Mouse (Mus musculus): ENCODE results near the gene Timm13. TPM values are rescaled to one million over a fixed set of nuclear protein-coding genes. Genes with fewer than 3 reads are reported as not detected.
A peak's percentile ranks its signal among the peaks of the same experiment; 100 is the strongest.

Timm13 gene
- polyA plus RNA-seq, 1 experiment from 2014 or later: 309 TPM

DNA sequence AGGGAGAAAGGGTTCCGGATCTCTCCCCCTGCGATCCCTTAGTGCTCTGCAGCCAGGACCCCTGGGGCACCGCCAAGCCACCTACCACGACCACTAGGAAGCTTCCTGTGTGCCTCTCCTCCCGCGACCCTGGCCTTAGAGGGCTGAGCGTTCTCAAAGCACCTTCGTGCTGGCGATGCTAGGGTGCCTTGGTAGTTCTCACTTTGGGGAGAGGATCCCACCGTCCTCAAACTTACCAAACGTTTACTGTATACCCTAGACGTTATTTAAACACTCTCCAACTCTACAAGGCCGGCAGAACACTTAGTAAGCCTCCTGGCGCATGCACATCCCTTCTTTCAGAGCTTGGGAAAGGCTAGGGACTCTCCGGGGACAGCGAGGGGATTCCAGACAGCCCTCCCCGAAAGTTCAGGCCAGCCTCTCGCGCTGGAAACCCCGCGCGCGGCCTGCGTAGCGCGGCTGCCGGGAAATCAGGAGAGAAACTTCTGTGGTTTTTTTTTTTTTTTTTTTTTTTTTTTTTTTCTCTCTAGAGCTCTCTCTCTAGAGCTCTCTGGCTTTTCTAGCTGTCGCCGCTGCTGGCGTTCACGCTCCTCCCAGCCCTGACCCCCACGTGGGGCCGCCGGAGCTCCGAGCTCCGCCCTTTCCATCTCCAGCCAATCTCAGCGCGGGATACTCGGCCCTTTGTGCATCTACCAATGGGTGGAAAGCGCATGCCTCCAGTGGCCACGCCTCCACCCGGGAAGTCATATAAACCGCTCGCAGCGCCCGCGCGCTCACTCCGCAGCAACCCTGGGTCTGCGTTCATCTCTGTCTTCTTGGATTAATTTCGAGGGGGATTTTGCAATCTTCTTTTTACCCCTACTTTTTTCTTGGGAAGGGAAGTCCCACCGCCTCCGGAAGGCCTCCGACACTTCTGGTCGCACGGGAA, 28.8 kb upstream of the Timm13 start, which contains the start of gene Gadd45b:
Gene Gadd45b (plus strand): TSS at position 775 of the 928 bp plus-strand sequence.
- peak; percentile 91 for ATAC-seq (ENCODE audit: insufficient read depth, low FRiP score)
- H3K27ac ChIP-seq (ENCODE audit: low read length): peak within 1 kb of the TSS; percentile 91
- peak within 1 kb of the TSS; percentile 86 for H3K9ac ChIP-seq (ENCODE audit: low read length)
- WGBS: under 1% methylated on average over 56 of the region's 56 CpGs
- H3K9me3 ChIP-seq (replicated peaks; ENCODE audit: control insufficient read depth, low read length): no peaks in the 10 kb centered on the region
- no peaks in the 10 kb centered on the region for H3K36me3 ChIP-seq (ENCODE audit: control insufficient read depth, insufficient read depth, low read length)
- peaks cover 39% of the 10 kb centered on the region for H3K4me1 ChIP-seq (ENCODE audit: control insufficient read depth, insufficient read depth, low read length)
- H3K4me2 ChIP-seq (ENCODE audit: low read depth, low read length): peak within 1 kb of the TSS; percentile 88
- peak within 1 kb of the TSS; percentile 73 for H3K4me3 ChIP-seq (replicated peaks; ENCODE audit: low read length)
- H3K27me3 ChIP-seq (ENCODE audit: control insufficient read depth, insufficient read depth, low read length): peaks cover 3% of the 10 kb centered on the region; the same call in 1 of the 2 replicates

DNA sequence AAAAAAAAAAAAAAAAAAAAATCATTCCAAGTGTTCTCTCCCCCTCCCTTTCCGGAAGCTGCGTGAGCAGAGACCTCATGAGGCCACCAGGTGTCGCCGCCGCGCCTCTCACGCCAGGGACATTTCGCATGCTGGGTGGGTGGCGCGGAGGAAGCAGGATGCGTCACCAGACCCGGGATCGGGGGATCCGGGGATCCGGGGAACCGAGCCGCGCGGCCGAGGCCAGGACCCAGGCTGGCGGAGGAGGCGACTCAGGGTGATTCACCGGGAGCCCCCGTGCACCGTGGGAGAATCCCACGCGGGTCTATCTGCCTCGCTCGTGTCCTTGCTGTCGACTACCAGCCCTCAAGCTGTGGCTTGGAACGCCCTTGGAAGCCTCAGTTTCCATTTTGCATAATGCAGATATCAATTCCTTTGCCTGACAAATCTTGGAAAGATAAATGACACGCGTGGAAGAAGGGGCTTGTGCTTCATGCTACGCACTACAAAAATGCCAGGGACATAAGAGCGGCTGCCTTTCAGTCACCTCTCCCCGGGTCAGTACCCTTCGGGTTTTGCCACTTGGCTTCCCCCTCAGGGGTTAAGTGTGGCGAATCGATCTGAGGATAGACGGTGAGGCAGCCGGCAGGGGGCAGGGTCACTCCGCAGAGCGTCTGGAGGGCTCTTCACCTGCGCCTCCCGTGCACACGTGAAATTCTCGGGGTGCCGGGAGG, 28.0 kb upstream of the Timm13 start:
- Histone ChIP-seq H3K9ac (ENCODE audit: low read length) (peak overlapping the region; percentile 83), H3K9me3 (replicated peaks; ENCODE audit: control insufficient read depth, low read length) (no peaks in the 10 kb centered on the region), H3K4me1 (ENCODE audit: control insufficient read depth, insufficient read depth, low read length) (peaks cover 32% of the 10 kb centered on the region), H3K27ac (ENCODE audit: low read length) (peak overlapping the region; percentile 91), H3K4me2 (ENCODE audit: low read depth, low read length) (peak overlapping the region; percentile 88), H3K27me3 (ENCODE audit: control insufficient read depth, insufficient read depth, low read length) (peaks cover 3% of the 10 kb centered on the region; the same call in 1 of the 2 replicates), H3K36me3 (ENCODE audit: control insufficient read depth, insufficient read depth, low read length) (no peaks in the 10 kb centered on the region), H3K4me3 (replicated peaks; ENCODE audit: low read length) (peak overlapping the region; percentile 69)
- peak; percentile 48 for ATAC-seq (ENCODE audit: insufficient read depth, low FRiP score)
- WGBS: under 1% methylated on average over 48 of the region's 48 CpGs

DNA sequence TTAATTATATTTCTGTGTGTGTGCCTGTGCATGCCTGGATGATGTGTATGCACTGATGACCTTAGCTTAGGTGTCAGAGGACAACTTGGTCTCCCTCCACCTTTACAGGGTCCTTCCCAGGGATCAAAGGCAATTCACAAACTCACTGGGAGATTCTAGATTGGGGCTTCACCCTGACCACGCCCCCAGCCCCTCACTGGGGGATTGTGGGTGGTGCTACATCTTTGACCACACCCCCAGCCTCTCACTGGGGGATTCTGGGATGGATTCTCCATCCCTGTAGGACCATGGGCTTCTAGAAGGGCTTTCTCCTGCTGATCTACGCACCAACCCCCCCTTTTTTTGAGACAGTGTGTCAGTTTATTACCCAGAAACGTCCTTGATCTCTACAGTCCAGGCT, 24.7 kb upstream of the Timm13 start:
- WGBS: 43% methylated on average over 3 of the region's 3 CpGs

DNA sequence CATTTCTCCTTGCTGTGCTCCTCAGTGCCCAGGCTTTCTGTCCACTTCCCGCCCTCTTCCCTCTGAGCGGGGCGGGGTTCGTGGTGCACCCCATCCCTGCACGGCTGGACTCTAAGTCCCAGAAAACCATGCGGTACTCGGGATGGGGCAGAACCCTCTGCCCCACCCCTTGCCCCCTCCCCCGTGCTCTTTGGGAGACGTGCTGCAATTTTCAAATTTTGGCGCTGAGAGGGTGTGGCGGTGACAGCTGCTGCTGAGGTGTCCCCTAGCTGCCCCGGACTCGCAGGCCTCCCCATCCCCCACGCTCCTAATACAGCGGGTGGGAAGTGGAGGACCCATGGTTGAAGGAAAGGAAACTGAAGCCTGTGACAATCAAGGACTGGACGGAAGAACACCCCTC, 21.2 kb upstream of the Timm13 start:
- H3K4me3 ChIP-seq (replicated peaks; ENCODE audit: low read length): peak overlapping the region; percentile 33
- peak overlapping the region; percentile 64 for H3K9ac ChIP-seq (ENCODE audit: low read length)
- no peaks in the 10 kb centered on the region for H3K36me3 ChIP-seq (ENCODE audit: control insufficient read depth, insufficient read depth, low read length)
- H3K27me3 ChIP-seq (ENCODE audit: control insufficient read depth, insufficient read depth, low read length): no peaks in the 10 kb centered on the region
- H3K27ac ChIP-seq (ENCODE audit: low read length): peak overlapping the region; percentile 14
- peak; percentile 50; the same call in 1 of the 2 replicates for ATAC-seq (ENCODE audit: insufficient read depth, low FRiP score)
- 5% methylated on average over 16 of the region's 16 CpGs for WGBS
- H3K4me1 ChIP-seq (ENCODE audit: control insufficient read depth, insufficient read depth, low read length): peaks cover 12% of the 10 kb centered on the region
- H3K4me2 ChIP-seq (ENCODE audit: low read depth, low read length): peak overlapping the region; percentile 55
- H3K9me3 ChIP-seq (replicated peaks; ENCODE audit: control insufficient read depth, low read length): no peaks in the 10 kb centered on the region

More for the DNA sequence above, 24.7 kb upstream of the Timm13 start:
- no peaks in the 10 kb centered on the region for H3K9me3 ChIP-seq (replicated peaks; ENCODE audit: control insufficient read depth, low read length)
- no peak overlapping the region for H3K27ac ChIP-seq (ENCODE audit: low read length)
- ATAC-seq (ENCODE audit: insufficient read depth, low FRiP score): no peak
- H3K27me3 ChIP-seq (ENCODE audit: control insufficient read depth, insufficient read depth, low read length): no peaks in the 10 kb centered on the region
- H3K9ac ChIP-seq (ENCODE audit: low read length): no peak overlapping the region
- H3K36me3 ChIP-seq (ENCODE audit: control insufficient read depth, insufficient read depth, low read length): no peaks in the 10 kb centered on the region
- H3K4me2 ChIP-seq (ENCODE audit: low read depth, low read length): no peak overlapping the region
- no peak overlapping the region for H3K4me3 ChIP-seq (replicated peaks; ENCODE audit: low read length)
- peaks cover 8% of the 10 kb centered on the region for H3K4me1 ChIP-seq (ENCODE audit: control insufficient read depth, insufficient read depth, low read length)

DNA sequence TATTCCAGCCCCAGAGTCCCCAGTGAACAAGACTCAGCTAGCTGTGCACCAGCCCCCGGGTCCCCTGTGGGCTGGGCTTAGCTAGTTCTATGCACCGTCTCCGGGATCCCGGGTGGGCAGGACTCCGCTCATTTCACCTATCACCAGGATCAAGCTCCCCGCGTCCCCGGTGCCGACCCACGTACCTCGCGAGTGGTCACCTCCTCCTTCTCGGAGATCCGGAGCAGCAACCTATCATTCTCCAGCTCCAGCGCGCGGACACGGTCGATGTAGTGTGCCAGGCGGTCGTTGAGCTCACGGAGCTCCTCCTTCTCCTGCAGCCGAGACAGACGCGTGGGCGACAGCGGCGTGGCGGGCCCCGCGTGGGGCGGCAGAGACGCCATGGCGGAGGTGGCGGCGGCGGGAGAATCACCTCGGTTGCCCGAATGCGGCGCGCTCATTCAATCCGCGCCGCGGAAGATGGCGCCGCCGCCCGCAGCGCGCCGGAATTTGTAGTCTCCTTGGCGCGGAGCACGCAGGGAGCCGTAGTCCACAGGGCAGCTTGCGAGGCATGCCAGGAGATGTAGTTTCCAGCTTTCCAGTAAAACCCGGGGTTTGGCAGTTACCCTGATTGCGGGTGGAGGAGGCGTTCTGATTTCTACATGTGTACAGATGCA, 17.1 kb upstream of the Timm13 start, which contains the start of gene Lmnb2:
Gene Lmnb2 (minus strand): TSS at position 467 of the 656 bp plus-strand sequence.
- under 1% methylated on average over 61 of the region's 61 CpGs for WGBS
- Histone ChIP-seq H3K4me3 (replicated peaks; ENCODE audit: low read length) (peak within 1 kb of the TSS; percentile 97), H3K4me2 (ENCODE audit: low read depth, low read length) (peak within 1 kb of the TSS; percentile 95), H3K36me3 (ENCODE audit: control insufficient read depth, insufficient read depth, low read length) (no peaks in the 10 kb centered on the region), H3K27me3 (ENCODE audit: control insufficient read depth, insufficient read depth, low read length) (no peaks in the 10 kb centered on the region), H3K4me1 (ENCODE audit: control insufficient read depth, insufficient read depth, low read length) (peaks cover 24% of the 10 kb centered on the region), H3K9ac (ENCODE audit: low read length) (peak within 1 kb of the TSS; percentile 93), H3K27ac (ENCODE audit: low read length) (peak within 1 kb of the TSS; percentile 79), H3K9me3 (replicated peaks; ENCODE audit: control insufficient read depth, low read length) (no peaks in the 10 kb centered on the region)
- peak; percentile 38; the same call in 1 of the 2 replicates for ATAC-seq (ENCODE audit: insufficient read depth, low FRiP score)

DNA sequence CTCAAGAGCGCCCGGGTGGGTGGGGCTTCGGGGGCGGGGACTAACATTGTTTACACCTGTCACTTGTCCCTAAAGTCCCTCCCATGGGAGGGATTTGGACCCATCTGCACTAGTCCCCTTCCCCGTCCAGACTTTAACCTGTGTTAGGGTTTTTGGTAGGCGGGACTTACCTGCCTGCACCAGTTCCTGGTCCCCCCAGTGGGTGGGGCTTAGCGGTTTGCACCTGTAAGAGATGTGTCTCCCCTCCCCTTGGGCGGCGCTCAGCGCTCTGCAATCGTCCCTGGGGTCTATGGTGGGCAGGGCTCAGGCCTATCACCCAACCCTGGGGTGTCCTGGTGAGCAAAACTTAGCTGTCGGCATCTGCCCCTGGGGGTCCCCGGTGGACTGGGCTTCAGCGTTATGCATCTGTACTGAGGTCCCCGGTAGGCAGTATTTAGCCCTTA, 16.6 kb upstream of the Timm13 start:
- Histone ChIP-seq H3K36me3 (ENCODE audit: control insufficient read depth, insufficient read depth, low read length) (no peaks in the 10 kb centered on the region), H3K27ac (ENCODE audit: low read length) (peak overlapping the region; percentile 79), H3K27me3 (ENCODE audit: control insufficient read depth, insufficient read depth, low read length) (no peaks in the 10 kb centered on the region), H3K4me1 (ENCODE audit: control insufficient read depth, insufficient read depth, low read length) (peaks cover 24% of the 10 kb centered on the region), H3K4me2 (ENCODE audit: low read depth, low read length) (peak overlapping the region; percentile 95), H3K4me3 (replicated peaks; ENCODE audit: low read length) (peak overlapping the region; percentile 97), H3K9me3 (replicated peaks; ENCODE audit: control insufficient read depth, low read length) (no peaks in the 10 kb centered on the region), H3K9ac (ENCODE audit: low read length) (peak overlapping the region; percentile 93)
- ATAC-seq (ENCODE audit: insufficient read depth, low FRiP score): peak; percentile 57; the same call in 1 of the 2 replicates
- WGBS: 2% methylated on average over 15 of the region's 15 CpGs

DNA sequence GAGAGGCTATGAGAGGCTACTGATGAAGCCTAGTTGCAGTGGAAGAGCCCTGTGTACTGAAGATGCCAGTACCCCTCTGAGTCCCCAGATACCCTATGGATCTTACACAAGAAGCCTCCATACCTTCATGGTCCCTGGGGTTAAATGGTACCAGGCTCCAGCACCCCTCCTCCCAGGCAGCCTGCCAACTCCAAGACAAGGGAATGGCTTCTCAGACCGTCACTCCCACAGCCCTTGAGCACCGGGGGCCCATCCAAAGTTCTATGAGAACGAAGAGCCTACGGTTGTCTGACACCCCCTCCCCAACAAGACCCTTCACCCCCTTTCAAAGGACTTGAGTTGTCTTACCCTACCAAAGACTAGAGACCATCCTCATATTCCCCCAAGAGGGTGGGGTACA, 15.0 kb upstream of the Timm13 start:
- H3K4me2 ChIP-seq (ENCODE audit: low read depth, low read length): no peak overlapping the region
- no peak overlapping the region for H3K27ac ChIP-seq (ENCODE audit: low read length)
- H3K4me3 ChIP-seq (replicated peaks; ENCODE audit: low read length): no peak overlapping the region
- no peaks in the 10 kb centered on the region for H3K36me3 ChIP-seq (ENCODE audit: control insufficient read depth, insufficient read depth, low read length)
- H3K9me3 ChIP-seq (replicated peaks; ENCODE audit: control insufficient read depth, low read length): no peaks in the 10 kb centered on the region
- 83% methylated on average over 4 of the region's 4 CpGs for WGBS
- no peak overlapping the region for H3K9ac ChIP-seq (ENCODE audit: low read length)
- peaks cover 17% of the 10 kb centered on the region for H3K4me1 ChIP-seq (ENCODE audit: control insufficient read depth, insufficient read depth, low read length)
- ATAC-seq (ENCODE audit: insufficient read depth, low FRiP score): no peak
- no peaks in the 10 kb centered on the region for H3K27me3 ChIP-seq (ENCODE audit: control insufficient read depth, insufficient read depth, low read length)

DNA sequence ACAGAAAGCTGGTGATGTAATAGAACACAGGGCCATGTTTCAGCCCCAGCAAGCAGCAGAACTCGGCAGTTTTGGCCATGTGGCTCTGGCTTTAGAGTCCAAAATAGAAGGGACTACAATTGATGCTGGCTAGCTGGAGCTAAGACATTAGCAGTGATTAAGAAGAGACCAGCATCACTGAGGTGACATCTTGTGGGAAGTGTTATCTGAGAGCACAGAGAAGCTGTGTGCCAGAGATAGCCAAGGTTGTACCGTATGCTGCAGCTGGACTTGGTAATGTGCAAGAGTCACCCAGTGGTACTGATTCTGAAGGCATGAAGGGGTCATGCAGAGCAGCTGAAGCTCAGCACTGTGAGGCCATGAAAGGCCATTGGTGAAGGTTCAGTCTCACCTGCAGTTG, 14.5 kb upstream of the Timm13 start:
- H3K4me1 ChIP-seq (ENCODE audit: control insufficient read depth, insufficient read depth, low read length): peaks cover 17% of the 10 kb centered on the region
- no peak for ATAC-seq (ENCODE audit: insufficient read depth, low FRiP score)
- no peak overlapping the region for H3K4me3 ChIP-seq (replicated peaks; ENCODE audit: low read length)
- 78% methylated on average over 2 of the region's 2 CpGs for WGBS
- no peaks in the 10 kb centered on the region for H3K27me3 ChIP-seq (ENCODE audit: control insufficient read depth, insufficient read depth, low read length)
- no peak overlapping the region for H3K9ac ChIP-seq (ENCODE audit: low read length)
- H3K27ac ChIP-seq (ENCODE audit: low read length): no peak overlapping the region
- no peak overlapping the region for H3K4me2 ChIP-seq (ENCODE audit: low read depth, low read length)
- no peaks in the 10 kb centered on the region for H3K9me3 ChIP-seq (replicated peaks; ENCODE audit: control insufficient read depth, low read length)
- H3K36me3 ChIP-seq (ENCODE audit: control insufficient read depth, insufficient read depth, low read length): no peaks in the 10 kb centered on the region

All from stomach, embryonic 16.5 days (tissue).